Mouse (Mus musculus): ENCODE data around the gene Sptssb.

Sptssb gene

GRCm38 (mm10) chr3:69859858-69860588, at the start of gene Sptssb:
Gene Sptssb, minus strand, starts transcription at chr3:69859940.
- DNase-seq (ENCODE audit: low spot score): no peak

GRCm38 (mm10) chr3:69908074-69908473, 48.3 kb upstream of the Sptssb start:
- DNase-seq (ENCODE audit: low spot score): no peak

GRCm38 (mm10) chr3:69907564-69907963, 47.8 kb upstream of the Sptssb start:
- DNase-seq (ENCODE audit: low spot score): no peak

DNA sequence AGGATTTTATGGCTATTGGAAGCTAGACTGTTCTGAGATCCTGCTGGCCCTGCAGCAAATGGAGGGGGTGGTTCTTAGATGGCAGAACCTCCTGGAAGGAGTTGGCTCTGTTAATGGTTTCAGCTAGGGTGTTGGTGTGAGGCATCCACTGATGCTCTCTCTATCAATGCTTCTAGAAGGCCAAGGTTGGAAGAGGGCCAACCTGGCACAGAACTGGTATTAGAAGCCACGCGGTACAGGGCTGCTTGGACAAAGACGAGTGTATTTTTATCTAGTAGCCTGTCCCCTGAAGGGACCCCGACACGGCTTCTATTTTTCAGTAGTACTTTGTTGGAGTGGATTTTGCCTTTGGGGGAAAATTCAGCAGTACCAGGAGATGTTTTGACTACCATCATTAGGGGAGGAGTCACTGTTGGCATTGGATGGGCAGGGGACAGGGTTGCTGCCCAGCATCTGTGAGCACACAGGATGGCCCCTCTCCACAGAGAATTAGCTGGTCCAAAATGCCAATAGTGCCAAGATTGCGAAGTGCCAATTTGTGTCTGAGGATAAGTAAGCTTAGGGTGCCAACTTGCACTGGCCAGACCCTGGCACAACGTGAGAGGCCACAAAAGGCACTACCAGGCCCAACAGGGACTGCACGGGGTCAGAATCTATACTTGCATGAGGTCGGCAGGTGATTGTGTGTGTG, 43.2 kb upstream of the Sptssb start:
- DNase-seq (ENCODE audit: low spot score): no peak

- no peak for DNase-seq (ENCODE audit: low spot score)
Observed at GRCm38 (mm10) chr3:69902382-69902781, 42.6 kb upstream of the Sptssb start.

- DNase-seq (ENCODE audit: low spot score): no peak
Observed at GRCm38 (mm10) chr3:69901874-69902381, 42.2 kb upstream of the Sptssb start.

- DNase-seq (ENCODE audit: low spot score): no peak
Observed at GRCm38 (mm10) chr3:69900335-69900734, 40.6 kb upstream of the Sptssb start.

DNA sequence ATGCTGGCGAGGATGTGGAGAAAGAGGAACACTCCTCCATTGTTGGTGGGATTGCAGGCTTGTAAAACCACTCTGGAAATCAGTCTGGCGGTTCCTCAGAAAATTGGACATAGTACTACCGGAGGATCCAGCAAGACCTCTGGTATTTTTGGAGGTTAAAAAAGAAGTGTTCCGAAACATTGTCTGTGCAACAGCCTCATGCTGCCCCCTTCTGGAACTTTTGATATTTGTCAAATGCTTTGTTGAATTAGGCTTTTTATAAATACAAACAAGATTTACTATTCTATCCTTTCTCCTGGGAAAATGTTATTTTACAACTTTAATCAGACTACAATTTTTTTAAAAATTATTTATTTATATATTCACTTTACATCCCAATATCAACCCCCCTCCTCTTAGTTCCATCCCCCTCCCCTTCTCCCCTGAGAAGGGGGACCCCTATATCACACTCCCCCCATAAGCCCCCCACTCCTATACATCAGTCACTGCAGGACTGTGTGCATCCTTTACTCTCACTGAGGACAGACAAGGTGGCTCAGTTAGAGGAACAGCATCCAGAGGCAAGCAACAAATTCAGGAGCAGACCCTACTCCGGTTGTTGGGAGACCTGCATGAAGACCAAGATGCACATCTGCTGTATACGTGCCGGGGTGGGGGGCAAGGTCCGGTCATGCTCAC, 38.3 kb upstream of the Sptssb start:
- DNase-seq (ENCODE audit: low spot score): no peak

DNA sequence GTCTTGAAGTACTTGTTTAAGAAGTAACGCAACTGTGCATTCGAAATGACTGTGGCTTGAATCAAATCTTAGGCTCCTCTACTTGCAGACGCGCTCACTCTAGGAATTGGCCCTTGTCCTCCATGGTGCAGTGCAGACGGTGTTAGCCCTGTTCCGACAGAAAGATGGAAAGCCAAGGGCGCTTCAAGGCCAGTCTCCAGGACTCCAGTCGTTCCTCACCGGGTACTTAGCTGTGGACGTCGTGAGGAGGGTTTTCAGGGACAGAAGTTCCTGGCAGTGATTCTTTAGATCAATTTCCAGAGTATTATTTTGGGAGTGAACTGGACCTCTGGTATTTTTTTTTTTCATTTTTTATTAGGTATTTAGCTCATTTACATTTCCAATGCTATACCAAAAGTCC, 35.8 kb upstream of the Sptssb start:
- no peak for DNase-seq (ENCODE audit: low spot score)

- DNase-seq (ENCODE audit: low spot score): no peak
Observed at GRCm38 (mm10) chr3:69892187-69893094, 32.7 kb upstream of the Sptssb start.

DNA sequence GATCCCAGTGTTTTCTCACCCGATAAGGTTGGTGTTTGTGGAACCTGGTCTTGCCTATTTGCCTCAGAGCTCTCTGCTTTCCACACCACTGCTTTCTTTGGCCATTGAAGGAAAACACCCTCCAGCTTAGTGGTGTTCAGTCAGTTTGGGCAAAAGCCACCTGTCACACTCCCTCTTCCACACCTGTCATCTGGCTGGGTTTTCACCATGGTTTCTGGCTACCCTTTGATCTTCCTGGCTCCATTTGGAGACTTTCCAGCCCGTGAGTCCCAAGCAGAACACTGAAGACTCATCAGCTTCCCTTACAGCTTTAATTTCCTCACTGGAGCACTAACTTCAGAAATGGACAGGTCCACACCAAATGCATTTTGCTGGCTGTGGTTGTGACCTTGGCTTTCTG, 26.1 kb upstream of the Sptssb start:
- no peak for DNase-seq (ENCODE audit: low spot score)

DNA sequence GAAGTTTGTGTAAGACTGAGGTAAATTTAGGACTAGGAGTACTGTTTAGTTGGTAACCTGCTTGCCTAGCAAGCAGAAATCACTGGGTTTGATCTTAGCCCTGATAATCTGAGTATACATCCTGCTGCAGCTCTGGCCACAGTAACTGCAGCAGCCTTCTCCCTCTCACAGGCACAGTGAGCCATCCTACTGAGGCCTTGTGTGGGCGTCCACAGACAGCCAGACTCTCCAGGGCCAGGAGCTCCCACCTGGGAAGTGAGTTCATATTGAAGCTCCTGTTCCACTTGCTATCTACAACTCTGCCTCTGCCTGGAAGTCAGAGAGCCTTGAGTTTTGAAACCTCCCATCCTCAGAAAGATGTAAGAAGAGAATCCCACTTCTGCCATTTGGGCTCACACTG, 24.0 kb upstream of the Sptssb start:
- no peak for DNase-seq (ENCODE audit: low spot score)

DNA sequence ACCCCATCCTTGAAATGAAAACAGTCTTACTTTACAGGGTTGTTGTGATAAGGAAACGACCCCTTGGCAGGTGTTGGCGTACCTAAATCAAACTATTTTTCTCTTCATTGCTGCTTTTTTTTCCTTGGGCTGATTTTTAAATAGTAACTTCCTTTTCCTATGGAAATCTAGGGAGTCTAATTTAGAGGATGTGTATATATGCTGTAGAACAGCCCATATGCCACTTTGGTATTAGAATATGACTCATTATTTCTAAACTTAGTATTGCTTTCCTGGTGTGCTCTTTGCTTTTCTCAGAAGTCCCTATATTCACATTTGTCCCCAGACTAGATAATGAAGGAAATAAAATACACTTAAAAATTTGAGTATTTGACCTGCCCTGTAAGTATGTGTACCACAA, 17.8 kb upstream of the Sptssb start:
- DNase-seq (ENCODE audit: low spot score): no peak

GRCm38 (mm10) chr3:69874721-69875120, 15.0 kb upstream of the Sptssb start:
- DNase-seq (ENCODE audit: low spot score): no peak

GRCm38 (mm10) chr3:69872661-69873327, 13.1 kb upstream of the Sptssb start:
- no peak for DNase-seq (ENCODE audit: low spot score)

- no peak for DNase-seq (ENCODE audit: low spot score)
Observed at GRCm38 (mm10) chr3:69871174-69871573, 11.4 kb upstream of the Sptssb start.

- DNase-seq (ENCODE audit: low spot score): no peak
Observed at GRCm38 (mm10) chr3:69869702-69870101, 10.0 kb upstream of the Sptssb start.

- no peak for DNase-seq (ENCODE audit: low spot score)
Observed at GRCm38 (mm10) chr3:69861789-69862395, 2.2 kb upstream of the Sptssb start.

DNA sequence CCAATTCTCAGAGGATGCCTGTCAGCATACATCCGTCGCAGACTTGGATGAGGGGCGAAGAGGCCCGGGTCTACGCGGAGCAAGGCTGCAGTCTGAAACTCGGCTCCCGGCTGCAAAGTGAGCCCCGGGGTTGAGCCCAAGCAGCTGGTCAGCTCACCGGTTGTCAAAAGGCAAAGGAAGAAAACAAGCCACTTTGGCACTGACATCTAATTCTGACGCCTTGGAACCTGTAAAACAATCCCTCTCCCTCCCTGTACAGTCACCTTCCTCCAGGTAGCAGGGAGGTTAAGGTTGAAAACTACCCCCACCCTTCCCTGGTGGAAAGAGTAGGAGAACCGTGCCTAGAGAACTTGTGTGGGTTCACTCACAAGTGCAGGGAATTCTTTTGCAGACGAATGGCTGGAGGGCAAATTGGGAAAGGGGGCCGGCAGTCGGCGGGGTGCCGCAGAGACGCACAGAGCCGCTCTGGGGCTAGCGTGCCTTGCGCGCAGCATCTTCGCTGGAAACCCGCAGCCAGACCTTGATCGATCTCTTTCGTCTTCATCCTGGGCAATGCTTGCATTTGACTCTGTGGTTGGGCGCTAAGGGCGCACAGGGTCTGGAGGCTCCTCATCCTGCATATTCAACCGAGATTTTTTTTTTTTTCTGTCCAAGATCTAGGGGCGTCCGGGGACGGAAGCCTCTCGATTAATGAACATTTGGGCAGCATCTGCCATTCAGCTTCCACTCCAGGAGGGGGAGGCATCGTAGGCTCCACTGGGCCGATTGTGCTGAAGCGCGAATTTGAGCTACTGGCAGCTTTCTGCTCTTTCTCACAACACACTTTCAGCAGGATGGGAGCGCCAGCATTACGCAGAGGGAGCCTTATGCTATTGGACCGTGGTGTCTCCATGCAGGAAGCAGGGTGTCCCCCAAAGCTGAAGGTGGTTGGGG, 1.1 kb upstream of the Sptssb start:
- no peak for DNase-seq (ENCODE audit: low spot score)

- DNase-seq (ENCODE audit: low spot score): no peak
Observed at GRCm38 (mm10) chr3:69839485-69839884, 20.3 kb downstream of the Sptssb start.
